Mouse (Mus musculus) erythroblast, embryonic 14.5 days (primary cell): ENCODE data around the gene Pnkp.

ENCODE experiments used
- GATA1 ChIP-seq: IDR thresholded peaks from 2 replicates; pipeline ENCODE4 v1.6.1; 2012; ENCODE audit warnings: low read length, inconsistent platforms, mixed read lengths
- TAL1 ChIP-seq: IDR thresholded peaks from 3 replicates; pipeline ENCODE4 v1.6.1; 2012; ENCODE audit warnings: low read length, inconsistent platforms, mixed read lengths

DNA sequence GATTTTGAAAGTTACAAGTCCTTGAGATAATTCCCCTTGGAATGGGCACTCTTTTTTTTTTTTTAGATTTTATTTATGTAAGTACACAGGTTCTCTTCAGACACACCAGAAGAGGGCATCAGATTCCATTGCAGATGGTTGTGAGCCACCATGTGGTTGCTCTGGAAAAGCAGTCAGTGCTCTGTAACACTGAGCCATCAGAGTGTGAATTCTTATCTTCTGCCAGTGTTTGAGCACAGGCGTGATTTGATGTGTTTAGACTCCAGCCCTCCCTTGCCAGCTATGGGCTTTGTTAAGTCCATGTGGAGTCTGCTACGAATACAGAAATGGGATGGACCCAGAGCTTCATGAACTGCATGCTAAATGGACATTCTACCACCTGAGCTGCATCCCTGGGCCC, 38.8 kb upstream of the Pnkp start:
- 0 out of 2 replicates have a peak, but pooled peaks have one; percentile 7 for TF ChIP-seq GATA1
- no peak for TF ChIP-seq TAL1
